Mouse (Mus musculus) bone marrow, adult 2 months (tissue): ENCODE results near the gene Gm47791.

Experiments used
- CTCF ChIP-seq: fragments of 200-500 bp; IDR thresholded peaks from 2 replicates; pipeline ENCODE4 v1.5.1; 2011; ENCODE audit warnings: low read length, control low read depth; ENCODE audit not compliant: control insufficient read depth, insufficient read depth
- POLR2A ChIP-seq: fragments of 200-500 bp; IDR thresholded peaks from 2 replicates; pipeline ENCODE4 v1.6.1; 2011; ENCODE audit warnings: low read depth, mild to moderate bottlenecking, control low read depth, low read length, borderline replicate concordance; ENCODE audit not compliant: control insufficient read depth

DNA sequence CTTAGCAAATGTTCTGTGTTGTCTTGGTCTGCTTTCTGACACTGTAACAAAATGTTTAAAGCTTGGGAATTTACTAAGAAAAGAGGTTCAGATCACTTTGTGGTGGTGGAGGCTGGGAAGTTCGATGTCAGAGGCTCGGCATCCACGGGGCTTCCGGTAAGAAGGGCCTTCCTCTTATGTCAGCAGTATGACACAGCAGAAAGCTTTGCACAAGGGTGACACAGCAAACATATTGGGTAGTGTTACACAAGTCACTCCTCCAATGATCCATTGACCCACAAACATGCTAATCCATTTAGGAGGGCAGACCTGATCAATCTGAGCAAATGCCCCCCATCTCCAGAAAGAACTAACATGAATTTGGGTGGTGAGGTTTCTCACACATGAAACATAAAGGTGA lies 26.0 kb upstream of the Gm47791 start:
- TF ChIP-seq CTCF (no peak), POLR2A (no peak)
